Mouse (Mus musculus): Measurements from ENCODE around the gene Gpr37l1. TPM values are rescaled to one million over a fixed set of nuclear protein-coding genes. Genes with fewer than 3 reads are reported as not detected.

The Gpr37l1 gene
- 0.87 and 1.2 TPM in 2 replicates for polyA plus RNA-seq (2015; fragmentation: Nextera tagmentation; extraction: Ambion mirVana)

DNA sequence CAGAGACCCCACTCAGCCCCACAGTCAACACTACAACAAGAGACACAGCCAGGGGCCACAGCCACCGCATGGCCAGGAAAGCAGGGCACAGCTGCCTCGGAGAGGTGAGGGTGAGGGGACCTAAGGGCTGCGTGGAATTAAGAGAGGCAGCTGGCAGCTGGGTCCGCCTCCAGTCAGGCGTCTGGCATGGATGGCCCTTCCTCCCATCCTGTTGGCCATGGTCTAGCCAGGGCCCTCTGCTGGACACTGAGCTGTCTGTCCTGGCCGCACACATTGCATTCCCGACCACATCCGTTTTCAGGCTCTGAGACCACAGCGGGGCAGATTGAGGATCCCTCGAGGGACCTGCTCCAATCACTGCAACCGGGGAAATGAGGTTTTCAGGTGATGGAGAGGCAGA, at the start of gene Gpr37l1:
Gene Gpr37l1, minus strand, starts transcription at position 247 of the 400 bp plus-strand sequence.
- H3K4me1 ChIP-seq, result no peaks in the 10 kb centered on the region
- H3K9me3 ChIP-seq, result no peaks in the 10 kb centered on the region
- no peaks in the 10 kb centered on the region for H3K36me3 ChIP-seq (replicated peaks)
- H3K27me3 ChIP-seq (replicated peaks), result no peaks in the 10 kb centered on the region
- H3K4me2 ChIP-seq, result no peak within 1 kb of the TSS
- H3K27ac ChIP-seq, result no peak within 1 kb of the TSS
- no peak within 1 kb of the TSS for H3K9ac ChIP-seq
- no peak; the same call in 1 of the 2 replicates for ATAC-seq (replicated peaks)
- WGBS, result 65% methylated on average over 11 of the region's 11 CpGs
- H3K4me3 ChIP-seq, result no peak within 1 kb of the TSS

DNA sequence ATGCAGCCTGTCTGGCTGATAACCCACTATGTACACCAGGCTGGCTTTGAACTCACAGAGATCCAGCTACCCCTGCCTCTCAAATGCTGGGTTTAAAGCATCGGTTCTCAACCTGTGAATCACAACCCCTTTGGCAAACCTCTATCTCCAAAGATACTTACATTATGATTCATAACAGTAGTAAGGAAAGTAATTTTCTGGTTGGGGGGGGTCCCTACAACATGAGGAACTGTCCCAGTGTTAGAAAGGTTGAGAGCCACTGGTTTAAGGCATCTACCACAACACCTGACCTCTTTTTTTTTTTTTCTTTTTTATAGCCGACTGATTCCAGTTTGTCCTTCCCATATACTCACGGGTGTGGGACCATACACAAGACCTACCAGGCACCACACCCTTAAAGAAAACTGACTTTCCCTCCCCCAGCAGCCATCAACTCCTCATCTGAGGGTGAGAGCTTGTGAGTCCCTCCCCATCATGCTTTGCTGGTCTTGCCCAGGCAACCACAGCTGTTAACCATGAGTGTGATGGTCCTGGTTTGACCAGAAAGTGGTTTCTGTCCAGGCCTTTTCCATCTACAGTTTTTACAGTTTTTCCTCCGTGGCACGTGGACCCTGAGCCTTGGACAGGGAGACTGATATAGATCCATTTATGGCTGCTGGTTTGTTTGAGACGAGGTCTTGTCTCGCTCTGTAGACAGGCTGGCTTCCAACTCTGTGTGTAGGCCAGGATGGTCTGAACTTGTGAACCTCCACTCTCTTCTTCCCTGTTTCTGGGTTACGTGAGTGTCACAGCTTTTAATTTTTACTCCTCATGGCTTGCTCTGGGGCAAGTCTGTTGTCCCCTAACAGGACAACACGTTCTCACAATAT, 46.5 kb upstream of the Gpr37l1 start:
- 89% methylated on average over 9 of the region's 9 CpGs for WGBS
- H3K4me2 ChIP-seq, result no peak overlapping the region
- H3K36me3 ChIP-seq (replicated peaks), result no peaks in the 10 kb centered on the region

DNA sequence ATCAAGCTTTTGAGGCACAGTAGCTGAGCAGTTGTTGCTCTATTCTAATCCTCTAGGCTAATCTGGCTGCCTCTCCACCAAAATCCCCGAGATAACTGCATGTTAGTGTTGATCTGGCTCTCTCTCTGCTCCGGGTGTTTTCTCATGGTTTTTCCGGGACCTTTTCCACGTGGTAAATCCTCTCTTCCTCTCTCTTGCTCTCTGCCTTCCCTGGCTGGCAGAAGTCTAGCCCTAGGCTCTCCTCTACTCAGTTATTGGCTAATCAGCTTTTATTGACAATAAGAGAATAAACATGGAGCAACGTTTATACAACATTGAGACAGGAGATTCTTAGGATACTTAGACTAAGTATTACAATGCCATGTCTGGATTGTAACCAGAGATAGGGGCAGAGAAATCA, 42.9 kb upstream of the Gpr37l1 start:
- H3K27me3 ChIP-seq (replicated peaks), result no peaks in the 10 kb centered on the region
- H3K36me3 ChIP-seq (replicated peaks), result no peaks in the 10 kb centered on the region
- WGBS, result 40% methylated on average over 5 of the region's 5 CpGs
- H3K9ac ChIP-seq, result no peak overlapping the region
- no peak overlapping the region for H3K27ac ChIP-seq
- no peaks in the 10 kb centered on the region for H3K4me1 ChIP-seq
- no peaks in the 10 kb centered on the region for H3K9me3 ChIP-seq
- no peak overlapping the region for H3K4me3 ChIP-seq
- no peak for ATAC-seq (replicated peaks)
- no peak overlapping the region for H3K4me2 ChIP-seq

More for the DNA sequence above, 46.5 kb upstream of the Gpr37l1 start:
- Histone ChIP-seq H3K27ac (no peak overlapping the region), H3K9me3 (no peaks in the 10 kb centered on the region), H3K4me1 (no peaks in the 10 kb centered on the region), H3K4me3 (no peak overlapping the region), H3K27me3 (replicated peaks) (no peaks in the 10 kb centered on the region), H3K9ac (no peak overlapping the region)
- no peak for ATAC-seq (replicated peaks)

DNA sequence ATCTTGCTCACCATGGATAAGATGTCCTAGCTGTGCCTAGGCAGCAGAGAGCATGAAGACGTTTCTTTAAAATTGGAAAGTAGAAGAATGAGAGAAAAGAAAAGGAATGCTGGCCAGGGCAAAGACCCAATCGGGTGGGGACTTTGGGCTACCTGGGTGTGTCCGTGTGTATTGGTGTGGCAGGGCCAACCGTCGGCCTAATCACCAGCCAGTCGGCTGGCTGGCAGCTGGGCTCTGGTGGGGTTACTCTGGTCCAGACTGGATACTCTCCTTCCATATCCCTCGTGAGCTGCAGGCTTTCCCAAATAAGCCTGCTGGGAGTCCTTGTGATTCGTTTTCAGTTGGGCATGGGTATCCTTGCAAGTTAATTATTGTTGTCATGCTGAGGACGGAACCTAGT, 41.2 kb upstream of the Gpr37l1 start:
- WGBS, result 76% methylated on average over 9 of the region's 9 CpGs
- H3K27me3 ChIP-seq (replicated peaks), result no peaks in the 10 kb centered on the region
- H3K9ac ChIP-seq, result no peak overlapping the region
- ATAC-seq (replicated peaks), result no peak
- no peaks in the 10 kb centered on the region for H3K9me3 ChIP-seq
- no peaks in the 10 kb centered on the region for H3K4me1 ChIP-seq
- no peak overlapping the region for H3K27ac ChIP-seq
- no peaks in the 10 kb centered on the region for H3K36me3 ChIP-seq (replicated peaks)
- no peak overlapping the region for H3K4me2 ChIP-seq
- H3K4me3 ChIP-seq, result no peak overlapping the region

DNA sequence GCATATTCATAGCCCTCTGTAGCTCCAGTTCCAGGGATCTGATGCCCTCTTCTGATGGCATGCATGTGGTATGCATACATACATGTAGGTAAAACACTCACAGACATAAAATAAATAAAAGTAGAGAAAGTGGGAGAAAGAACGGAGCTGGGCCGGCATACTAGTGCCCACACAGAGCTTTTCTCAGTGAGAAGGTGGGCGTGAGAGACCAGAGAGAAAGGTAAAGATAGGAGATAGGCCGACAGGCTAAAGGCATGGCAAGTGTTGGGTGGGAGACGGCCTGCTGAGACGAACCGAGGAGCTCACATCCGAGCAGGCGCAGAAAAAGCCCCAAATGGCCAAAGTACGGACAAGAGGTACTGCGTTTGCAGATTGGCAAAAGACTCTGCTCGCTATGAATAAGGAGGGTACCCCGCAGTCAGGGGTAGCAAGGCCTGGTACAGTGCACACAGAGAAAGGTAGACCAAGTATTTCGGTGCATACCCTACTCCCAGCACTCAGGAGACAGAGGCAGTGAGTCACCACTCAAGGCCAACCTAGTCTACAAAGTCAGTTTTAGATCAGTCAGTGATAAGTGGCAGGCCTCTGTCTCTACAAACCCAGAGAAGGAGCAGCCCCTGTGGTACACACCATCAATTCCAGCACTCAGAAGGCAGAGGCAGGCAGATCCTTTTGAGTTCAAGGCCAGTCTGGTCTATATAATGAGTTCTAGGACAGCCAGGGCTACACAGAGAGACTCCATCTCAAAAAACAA, 39.3 kb upstream of the Gpr37l1 start:
- 93% methylated on average over 14 of the region's 14 CpGs for WGBS
- Histone ChIP-seq H3K4me1 (no peaks in the 10 kb centered on the region), H3K4me3 (no peak overlapping the region), H3K4me2 (no peak overlapping the region), H3K36me3 (replicated peaks) (no peaks in the 10 kb centered on the region), H3K9me3 (no peaks in the 10 kb centered on the region), H3K27me3 (replicated peaks) (no peaks in the 10 kb centered on the region), H3K9ac (no peak overlapping the region), H3K27ac (no peak overlapping the region)
- ATAC-seq (replicated peaks), result no peak

DNA sequence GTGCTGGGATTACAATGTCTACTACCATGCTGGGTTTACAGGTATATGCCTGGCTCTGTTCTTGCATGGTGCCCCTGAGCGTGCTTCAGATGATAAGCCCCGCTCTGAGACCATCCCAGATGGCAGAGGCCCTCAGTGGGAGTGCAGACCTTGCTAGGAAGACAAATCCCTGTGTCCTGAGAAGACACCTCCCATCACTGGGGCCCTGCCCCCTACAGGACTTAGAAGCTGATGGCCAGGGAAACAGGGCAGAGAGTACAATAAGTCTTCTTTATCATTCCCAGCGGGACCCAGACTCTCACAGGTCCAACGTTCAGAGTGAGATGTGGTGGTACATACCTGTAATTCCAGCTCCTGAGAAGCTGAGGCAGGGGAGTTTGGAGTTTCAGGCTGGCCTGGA, 37.8 kb upstream of the Gpr37l1 start:
- H3K36me3 ChIP-seq (replicated peaks), result no peaks in the 10 kb centered on the region
- no peak overlapping the region for H3K4me3 ChIP-seq
- WGBS, result 52% methylated on average over 4 of the region's 4 CpGs
- H3K4me1 ChIP-seq, result no peaks in the 10 kb centered on the region
- ATAC-seq (replicated peaks), result no peak
- no peak overlapping the region for H3K4me2 ChIP-seq
- no peaks in the 10 kb centered on the region for H3K9me3 ChIP-seq
- H3K27me3 ChIP-seq (replicated peaks), result no peaks in the 10 kb centered on the region
- H3K9ac ChIP-seq, result no peak overlapping the region
- H3K27ac ChIP-seq, result no peak overlapping the region

DNA sequence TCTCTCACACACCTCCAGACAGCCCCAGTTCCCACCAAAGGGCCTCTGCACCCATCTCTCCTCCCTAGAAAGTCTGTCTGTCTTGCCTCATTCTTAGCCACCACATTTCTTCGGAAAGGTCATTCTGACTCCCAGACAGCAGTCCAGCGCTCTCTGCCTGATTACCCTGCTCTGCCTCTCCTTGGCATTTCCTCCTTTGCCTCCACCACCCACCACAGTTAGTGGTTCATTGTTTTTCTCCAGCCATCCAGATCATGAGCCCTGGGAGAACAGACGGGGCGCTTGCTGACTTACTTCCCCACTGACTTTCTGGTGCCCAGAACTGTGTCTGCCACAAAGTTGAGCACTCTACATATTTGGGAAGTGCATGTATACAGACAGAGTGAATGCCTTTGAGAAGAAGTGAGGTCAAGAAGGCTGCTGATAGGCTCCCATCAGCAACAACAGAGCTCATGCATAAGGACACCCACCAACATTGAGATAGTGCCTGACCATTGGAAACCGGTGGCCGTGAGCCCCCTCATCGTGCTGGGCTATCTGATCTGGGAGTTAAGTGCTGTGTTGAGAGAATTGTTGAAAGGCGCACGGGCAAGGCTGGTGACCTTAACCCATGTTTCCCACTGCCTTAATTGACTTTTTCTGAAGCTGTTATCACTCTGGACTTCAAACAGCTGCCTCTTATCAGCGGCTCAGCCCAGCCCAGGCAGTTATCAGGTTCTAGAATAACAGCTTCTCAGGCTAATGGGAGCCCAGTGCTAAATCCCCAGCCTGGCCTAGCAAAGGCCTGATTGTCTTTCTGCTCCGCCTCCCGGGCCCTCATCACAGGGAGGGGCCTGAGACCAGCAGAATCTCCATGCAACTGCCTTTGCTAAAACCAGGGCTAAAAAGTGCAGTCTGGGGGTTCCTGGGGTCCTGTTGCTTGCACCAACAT, 37.0 kb upstream of the Gpr37l1 start:
- ATAC-seq (replicated peaks), result no peak
- no peak overlapping the region for H3K9ac ChIP-seq
- H3K27ac ChIP-seq, result no peak overlapping the region
- no peaks in the 10 kb centered on the region for H3K27me3 ChIP-seq (replicated peaks)
- H3K9me3 ChIP-seq, result no peaks in the 10 kb centered on the region
- H3K36me3 ChIP-seq (replicated peaks), result no peaks in the 10 kb centered on the region
- H3K4me3 ChIP-seq, result no peak overlapping the region
- H3K4me1 ChIP-seq, result no peaks in the 10 kb centered on the region; the same call in 1 of the 2 replicates
- no peak overlapping the region for H3K4me2 ChIP-seq
- 31% methylated on average over 12 of the region's 12 CpGs for WGBS

DNA sequence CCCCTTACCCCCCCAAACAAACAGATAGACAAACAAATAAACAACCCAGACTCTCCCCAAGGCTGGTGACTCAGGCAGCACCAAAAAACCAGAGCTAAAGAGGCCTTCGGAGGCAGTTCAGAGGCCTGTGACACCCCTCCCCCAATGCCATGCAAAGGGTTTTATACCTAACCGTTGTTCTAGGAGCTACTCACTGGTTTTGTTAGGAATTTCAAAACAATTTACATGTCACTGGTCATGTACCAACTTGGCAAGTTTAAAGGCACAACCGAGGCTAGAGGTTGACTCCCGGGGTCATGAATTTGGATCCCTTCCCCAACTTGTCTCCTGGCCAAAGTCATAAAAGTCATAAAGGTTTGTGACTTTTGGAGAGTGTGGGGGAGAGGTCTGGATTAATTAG, 32.9 kb upstream of the Gpr37l1 start:
- Histone ChIP-seq H3K4me2 (no peak overlapping the region), H3K4me3 (no peak overlapping the region), H3K27ac (no peak overlapping the region), H3K9me3 (no peaks in the 10 kb centered on the region), H3K4me1 (peaks cover 7% of the 10 kb centered on the region), H3K27me3 (replicated peaks) (no peaks in the 10 kb centered on the region), H3K9ac (no peak overlapping the region), H3K36me3 (replicated peaks) (no peaks in the 10 kb centered on the region)
- WGBS, result 83% methylated on average over 4 of the region's 4 CpGs
- no peak for ATAC-seq (replicated peaks)

DNA sequence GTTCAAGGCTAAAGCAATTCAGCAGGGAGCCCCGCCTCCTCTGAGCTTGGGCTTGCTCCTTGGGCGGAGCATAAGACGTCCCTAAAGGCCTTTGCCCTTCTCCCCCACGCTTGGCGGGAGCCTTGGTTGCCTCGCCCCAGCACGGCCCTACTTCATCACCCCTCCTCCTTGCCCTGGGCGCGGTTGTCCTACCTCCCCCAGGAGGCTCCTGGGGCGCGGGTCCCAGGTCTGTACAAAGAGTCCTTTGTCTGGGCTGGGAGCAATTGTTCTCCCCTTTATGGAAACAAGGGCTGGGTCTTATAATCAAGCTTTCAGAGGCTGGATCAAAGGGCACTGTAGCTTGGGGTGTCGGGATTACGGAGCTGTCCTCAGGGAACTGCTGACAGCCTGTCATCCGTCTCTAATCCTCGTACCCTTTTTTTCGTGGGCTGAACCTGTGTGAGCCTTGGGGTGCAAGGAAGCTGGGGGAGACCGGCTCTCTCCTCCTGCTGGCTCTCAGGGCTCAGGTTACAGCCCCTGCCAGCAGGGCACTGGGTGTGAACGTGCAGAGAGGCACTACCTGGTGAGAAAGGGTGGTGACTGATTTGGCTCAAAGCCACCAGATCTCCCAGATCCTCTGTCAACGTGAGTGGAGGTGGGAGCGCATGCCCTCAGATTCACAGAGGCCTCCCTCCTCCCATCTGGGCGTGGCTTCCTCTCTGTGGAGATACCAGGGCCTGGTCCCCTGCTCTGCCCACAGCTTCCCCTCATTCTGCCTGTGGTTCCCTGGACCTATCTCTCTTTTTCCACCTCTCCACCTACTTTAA, 31.7 kb upstream of the Gpr37l1 start:
- Histone ChIP-seq H3K4me1 (peaks cover 7% of the 10 kb centered on the region), H3K4me3 (no peak overlapping the region), H3K36me3 (replicated peaks) (no peaks in the 10 kb centered on the region), H3K9me3 (no peaks in the 10 kb centered on the region), H3K9ac (peak overlapping the region; percentile 0; the same call in 1 of the 2 replicates), H3K4me2 (peak overlapping the region; percentile 37), H3K27ac (no peak overlapping the region), H3K27me3 (replicated peaks) (no peaks in the 10 kb centered on the region)
- ATAC-seq (replicated peaks), result no peak
- 3% methylated on average over 21 of the region's 21 CpGs for WGBS

DNA sequence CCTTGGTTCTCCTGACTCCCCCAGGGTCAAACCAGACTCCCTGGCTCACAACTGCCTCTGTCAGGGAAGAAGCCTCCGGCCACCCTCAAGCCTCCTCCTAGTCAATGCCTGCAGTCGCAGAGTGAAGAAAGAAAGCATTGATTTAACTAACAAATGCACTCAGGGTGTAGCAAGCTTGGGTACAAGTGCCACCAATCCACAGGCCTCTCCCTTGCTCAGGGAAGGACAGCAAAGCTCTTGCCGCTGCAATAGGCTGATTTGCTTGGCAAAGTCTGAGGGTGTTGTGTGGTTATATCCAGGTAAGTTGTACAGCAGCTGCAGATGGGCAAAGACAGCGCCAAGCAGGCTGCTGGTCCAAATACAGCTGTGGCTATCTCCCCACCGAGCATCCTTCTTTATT, 30.9 kb upstream of the Gpr37l1 start:
- Histone ChIP-seq H3K9ac (no peak overlapping the region), H3K9me3 (no peaks in the 10 kb centered on the region), H3K27ac (no peak overlapping the region), H3K36me3 (replicated peaks) (no peaks in the 10 kb centered on the region), H3K27me3 (replicated peaks) (no peaks in the 10 kb centered on the region), H3K4me3 (no peak overlapping the region), H3K4me1 (peaks cover 7% of the 10 kb centered on the region), H3K4me2 (no peak overlapping the region)
- WGBS, result 24% methylated on average over 5 of the region's 5 CpGs
- ATAC-seq (replicated peaks), result no peak

DNA sequence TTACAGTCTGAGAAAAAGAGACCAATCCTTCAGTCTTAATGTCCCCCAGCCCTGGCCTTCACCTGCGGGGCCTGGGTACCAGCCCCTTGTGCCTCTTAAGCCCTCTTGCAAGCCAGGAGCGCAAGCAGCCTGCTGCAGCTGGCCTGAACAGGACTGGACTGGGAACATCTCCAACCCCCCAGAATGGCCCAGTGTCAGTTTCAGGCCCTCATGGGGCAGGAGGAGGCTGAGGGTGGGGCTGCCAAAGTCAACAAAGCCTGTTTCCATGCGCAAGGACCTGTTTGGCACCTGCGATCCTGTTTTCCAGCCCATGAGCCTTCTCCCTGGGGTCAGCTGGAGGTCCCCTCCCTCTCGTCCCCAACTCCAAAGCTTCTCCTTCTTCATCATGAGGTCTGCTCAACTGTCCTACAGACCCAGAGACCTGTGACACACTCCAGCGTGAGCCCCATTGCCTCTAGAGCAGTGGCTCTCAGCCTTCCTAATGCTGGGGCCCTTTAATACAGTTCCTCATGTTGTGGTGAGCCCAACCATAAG, 28.5 kb upstream of the Gpr37l1 start:
- no peak for ATAC-seq (replicated peaks)
- Histone ChIP-seq H3K9ac (no peak overlapping the region), H3K27me3 (replicated peaks) (no peaks in the 10 kb centered on the region), H3K27ac (no peak overlapping the region), H3K4me2 (no peak overlapping the region), H3K9me3 (no peaks in the 10 kb centered on the region), H3K4me1 (peaks cover 7% of the 10 kb centered on the region), H3K4me3 (no peak overlapping the region), H3K36me3 (replicated peaks) (no peaks in the 10 kb centered on the region)
- 85% methylated on average over 6 of the region's 6 CpGs for WGBS
